Mouse (Mus musculus) erythroblast, adult 5-6 weeks (primary cell): ENCODE measurements around the gene Nipa1. TPM values are rescaled to one million over a fixed set of nuclear protein-coding genes. Genes with fewer than 3 reads are reported as not detected.

Source experiments
- ATAC-seq: replicated peaks from 2 replicates; pipeline ENCODE4 v1.8.0; 2016; ENCODE audit warnings: moderate number of reproducible peaks, mild to moderate bottlenecking, moderate TSS enrichment, inconsistent platforms; ENCODE audit not compliant: poor library complexity, low FRiP score, severe bottlenecking
- total RNA-seq, 2 experiments: library from RNA; stranded (forward) in 1 of 2; stranded (reverse) in 1 of 2; fragments of 150-400 nt in 1 of 2; fragments of 200-764, 138-1000 nt in 1 of 2; gene quantifications; 2 replicates each; pipeline versions ENCODE4 v1.2.3 to v1.2.4; 2015 to 2017; ENCODE audit warnings: low replicate concordance in 2 of 2

Nipa1 gene
- total RNA-seq, 2 experiments from 2014 or later: 13.3 to 21.0 TPM

DNA sequence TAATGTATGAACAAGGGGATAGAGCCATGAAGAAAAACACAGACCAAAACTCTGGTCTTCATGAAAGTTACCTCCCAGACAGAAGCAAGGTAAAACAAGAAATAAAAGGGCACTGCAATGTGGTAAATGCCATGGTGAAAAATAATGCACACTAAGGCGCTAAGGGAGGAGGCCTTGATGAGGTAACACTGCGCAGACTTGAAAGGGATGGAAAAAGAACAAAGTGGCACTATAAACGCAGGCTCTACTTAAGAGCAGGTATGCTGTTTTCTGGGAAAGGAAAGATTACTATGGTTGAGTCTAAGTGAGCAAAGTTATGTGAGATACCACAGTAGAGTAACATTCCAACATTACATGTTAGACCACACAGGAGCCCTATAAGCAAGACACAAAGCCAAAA, 60.0 kb downstream of the Nipa1 start:
- no peak for ATAC-seq

DNA sequence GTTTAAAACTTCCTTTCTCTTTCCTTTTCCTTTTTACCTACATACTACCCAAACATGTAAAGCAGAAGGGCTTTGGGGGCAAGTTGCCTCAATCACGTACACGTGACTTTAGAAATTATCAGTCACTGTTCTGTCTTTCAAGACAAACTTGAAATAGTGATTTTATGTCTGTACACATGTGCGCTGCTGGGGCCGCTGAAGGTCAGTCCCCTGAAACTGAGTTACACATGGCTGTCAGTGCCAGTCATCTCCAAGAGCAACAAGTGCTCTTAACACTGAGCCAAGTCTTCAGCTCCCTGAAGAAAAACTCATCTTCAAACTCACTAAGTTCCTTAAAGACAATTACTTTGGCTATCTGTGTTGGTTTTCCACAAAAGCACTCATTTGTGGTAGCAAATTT, 61.8 kb downstream of the Nipa1 start:
- no peak for ATAC-seq

DNA sequence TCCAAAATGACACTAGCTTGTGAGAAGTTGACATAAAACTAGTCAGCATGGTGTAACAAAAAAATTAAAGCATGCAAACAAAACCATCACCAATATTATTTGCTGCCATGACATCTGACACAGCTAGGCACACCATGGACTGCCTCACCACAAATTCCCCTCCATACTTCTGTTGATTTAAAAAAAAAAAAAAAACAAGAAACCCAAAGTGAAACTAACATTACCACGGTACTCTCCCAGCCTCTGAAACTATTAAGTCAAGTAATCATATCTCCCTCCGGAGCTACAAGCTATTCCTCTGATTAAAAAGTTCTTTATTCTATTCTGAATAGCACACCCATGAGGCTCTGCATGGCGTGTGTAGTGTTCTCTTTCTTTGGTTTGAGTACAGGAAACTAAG, 62.6 kb downstream of the Nipa1 start:
- no peak for ATAC-seq

DNA sequence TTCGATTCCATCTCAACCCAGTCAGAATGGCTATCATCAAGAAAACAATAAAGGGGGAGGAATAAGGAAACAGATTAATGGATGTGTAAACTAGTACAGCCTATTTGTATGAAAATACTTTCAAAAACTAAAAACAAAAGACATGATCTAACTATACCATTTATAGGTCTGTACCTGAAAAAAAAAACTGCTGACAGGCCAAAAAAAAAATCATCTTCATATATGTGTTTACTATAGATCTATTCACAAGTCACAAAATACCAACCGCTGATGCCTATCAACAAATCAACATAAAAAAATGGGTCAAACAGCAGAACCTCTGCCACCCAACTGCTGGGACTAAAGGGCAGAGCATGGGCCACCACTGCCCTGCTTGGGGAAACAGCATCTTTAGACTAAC, 63.7 kb downstream of the Nipa1 start:
- ATAC-seq: no peak

DNA sequence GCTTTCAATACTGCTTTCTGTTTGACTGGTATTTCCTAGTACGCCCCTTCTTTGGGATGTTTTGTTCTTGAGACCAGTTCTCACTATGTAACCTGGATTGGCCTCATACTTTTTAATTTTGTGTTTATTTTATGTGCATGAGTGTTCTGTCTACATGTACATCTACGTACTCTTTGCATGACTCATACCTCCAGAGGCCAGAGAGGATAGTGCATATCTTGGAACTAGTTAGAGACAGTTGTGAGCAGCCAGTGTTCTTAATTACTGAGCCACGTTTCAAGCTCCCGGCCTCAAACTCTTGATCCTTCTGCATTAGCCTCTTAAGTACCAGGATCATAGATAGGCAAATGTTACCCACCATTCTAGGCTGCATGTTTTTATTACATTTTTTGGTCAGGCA, 81.4 kb downstream of the Nipa1 start:
- no peak for ATAC-seq

DNA sequence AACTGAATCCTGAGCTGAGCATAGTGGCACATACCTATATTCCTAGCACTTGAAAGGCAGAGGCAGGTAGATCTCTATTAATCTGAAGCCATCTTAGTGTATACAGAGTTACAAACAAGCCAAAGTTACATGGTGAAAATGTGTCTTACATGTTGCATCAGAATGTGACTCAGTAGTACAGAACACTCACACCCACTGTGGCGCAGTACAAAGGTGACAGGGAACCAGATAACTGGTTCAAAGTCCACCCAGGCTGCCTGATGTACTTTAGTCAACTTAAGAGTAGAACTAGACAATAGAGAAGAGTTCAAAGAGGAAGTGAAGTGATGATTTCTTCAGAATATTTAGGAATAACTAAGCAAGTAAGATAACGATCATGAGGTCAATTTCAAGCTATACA, 84.7 kb downstream of the Nipa1 start:
- no peak for ATAC-seq

DNA sequence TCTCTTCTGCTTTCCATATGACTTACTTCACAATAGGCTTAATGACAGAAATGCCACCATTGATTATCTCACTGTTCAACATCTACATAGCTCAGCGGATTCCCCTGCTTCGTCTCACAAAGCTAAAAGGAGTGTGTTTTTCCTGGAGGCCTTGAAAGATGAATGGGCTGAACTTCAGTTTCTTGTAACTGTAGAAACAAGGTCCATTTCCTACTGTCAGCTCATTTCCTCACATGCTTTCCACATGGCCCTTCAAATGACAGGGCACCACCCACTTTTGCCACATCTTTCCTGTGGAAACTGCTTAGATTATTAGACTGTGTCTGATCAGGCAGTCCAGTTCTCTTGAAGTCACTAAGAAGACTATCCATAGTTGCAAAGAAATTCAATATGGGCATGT, 91.1 kb downstream of the Nipa1 start:
- ATAC-seq: no peak

Other genes starting within 250 kb of the Nipa1 start
- 9.2 and 13.2 TPM in 2 replicates for gene Tubgcp5, start 225.8 kb downstream of the Nipa1 start, total RNA-seq (2015; ENCODE audit: low replicate concordance)
- gene Tubgcp5, start 225.8 kb downstream of the Nipa1 start, total RNA-seq (2017; ENCODE audit: low replicate concordance): 5.2 and 7.9 TPM in 2 replicates
- gene Cyfip1, start 178.2 kb downstream of the Nipa1 start, total RNA-seq (2015; ENCODE audit: low replicate concordance): 18.8 and 24.2 TPM in 2 replicates
- 11.0 and 13.8 TPM in 2 replicates for gene Cyfip1, start 178.2 kb downstream of the Nipa1 start, total RNA-seq (2017; ENCODE audit: low replicate concordance)
- gene Nipa2, start 57.5 kb downstream of the Nipa1 start, total RNA-seq (2015; ENCODE audit: low replicate concordance): 27.9 and 35.1 TPM in 2 replicates
- 22.0 and 30.4 TPM in 2 replicates for gene Nipa2, start 57.5 kb downstream of the Nipa1 start, total RNA-seq (2017; ENCODE audit: low replicate concordance)
- 37.7 and 81.3 TPM in 2 replicates for gene Herc2, start 30.2 kb upstream of the Nipa1 start, total RNA-seq (2015; ENCODE audit: low replicate concordance)
- 75.0 and 151 TPM in 2 replicates for gene Herc2, start 30.2 kb upstream of the Nipa1 start, total RNA-seq (2017; ENCODE audit: low replicate concordance)
- gene Oca2, start 219.8 kb upstream of the Nipa1 start, total RNA-seq (2015; ENCODE audit: low replicate concordance): not detected in 2 replicates
- gene Oca2, start 219.8 kb upstream of the Nipa1 start, total RNA-seq (2017; ENCODE audit: low replicate concordance): not detected in 2 replicates